17 mouse cellular contexts compared by ENCODE assay signal in the genomic region with DNA sequence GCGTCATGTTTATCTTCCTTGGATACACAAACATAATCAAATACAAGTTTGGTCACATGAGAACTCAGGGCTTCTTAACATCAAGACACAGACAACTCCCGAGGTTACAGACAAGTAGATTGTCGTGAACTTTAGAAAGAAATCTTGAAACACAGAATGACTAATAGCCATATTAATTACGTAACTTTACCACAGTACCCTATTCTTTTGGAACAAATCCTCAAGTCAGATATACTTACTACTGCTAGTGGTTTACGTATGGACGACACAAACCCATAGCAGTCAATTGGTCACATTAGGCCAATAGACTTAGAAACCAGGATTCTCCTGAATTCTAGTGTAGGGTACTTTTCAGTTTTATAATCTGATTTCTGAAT. TPM values are rescaled to one million over a fixed set of nuclear protein-coding genes. Genes with fewer than 3 reads are reported as not detected.
DNase-seq lines count a peak whose midpoint lies in the region; ATAC-seq and TF ChIP-seq lines count a peak whose summit lies in the region.
"Had no signal": no experiment of that assay in that cellular context is flagged by ENCODE, and none has a peak within 500 bp of the region (broad histone marks: within the 10 kb centered on the region; RNA-seq: fewer than 3 reads in every experiment).

No protein-coding gene starts in this region.

- TF ChIP-seq CTCF in stomach, postnatal 0 days (IDR thresholded peaks at IDR 0.05; ENCODE audit: low read depth) = no peak
- TF ChIP-seq CTCF in embryonic fibroblast, embryonic 13.5 days (IDR thresholded peaks at IDR 0.05; ENCODE audit: borderline replicate concordance, insufficient read depth, low read length) = no peak

- 83% methylated on average over 6 of the region's 6 CpGs for whole genome bisulfite sequencing in hindbrain, embryonic 10.5 days
- 87% methylated on average over 6 of the region's 6 CpGs for WGBS in hindbrain, embryonic 16.5 days
- WGBS in stomach, embryonic 14.5 days = 48% methylated on average over 6 of the region's 6 CpGs
- 66% methylated on average over 6 of the region's 6 CpGs for WGBS in stomach, postnatal 0 days
- 46% methylated on average over 6 of the region's 6 CpGs for WGBS in stomach, embryonic 16.5 days

- H3K27ac ChIP-seq in hindbrain, embryonic 10.5 days = peak overlapping the region; percentile 70; the same call in 1 of the 2 replicates
- H3K27ac ChIP-seq in hindbrain, embryonic 16.5 days (ENCODE audit: low read depth, low read length) = no peak overlapping the region
- H3K27ac ChIP-seq in stomach, embryonic 14.5 days (ENCODE audit: low read length) = peak overlapping the region; percentile 89
- H3K27ac ChIP-seq in stomach, postnatal 0 days (replicated peaks) = no peak overlapping the region
- peak overlapping the region; percentile 100 for H3K27ac ChIP-seq in embryonic fibroblast, embryonic 13.5 days (ENCODE audit: insufficient read depth, low read length)
- H3K27ac ChIP-seq in stomach, embryonic 16.5 days (ENCODE audit: low read length) = peak overlapping the region; percentile 58
- H3K27ac ChIP-seq: macrophage; neural tube, embryonic 15.5 days had no signal

- TF ChIP-seq EP300 in stomach, postnatal 0 days (optimal IDR thresholded peaks at IDR 0.05) = no peak

- DNase-seq in hindbrain, embryonic 10.5 days (ENCODE audit: low spot score) = no peak
- no peak for DNase-seq in stomach, postnatal 0 days (ENCODE audit: low spot score)
- DNase-seq in frontal cortex, postnatal 36 days (ENCODE audit: low spot score in 2 of 2) = no peak
- no peak for DNase-seq in cerebellum, adult 9-10 months
- DNase-seq: adrenal gland, adult 2 months; cerebellum, postnatal 25 days; kidney, postnatal 10 days; right cerebral cortex, adult 18-20 months; thymus, postnatal 14 days had no signal

- H3K9ac ChIP-seq in hindbrain, embryonic 16.5 days (ENCODE audit: low read depth, low read length) = no peak overlapping the region
- H3K9ac ChIP-seq in stomach, embryonic 14.5 days (replicated peaks; ENCODE audit: low read depth, low read length) = no peak overlapping the region
- H3K9ac ChIP-seq in stomach, postnatal 0 days (ENCODE audit: low read length) = no peak overlapping the region
- no peak overlapping the region for H3K9ac ChIP-seq in stomach, embryonic 16.5 days (ENCODE audit: low read length)
- H3K9ac ChIP-seq: neural tube, embryonic 15.5 days had no signal

- no peak overlapping the region for H3K4me2 ChIP-seq in hindbrain, embryonic 16.5 days (ENCODE audit: low read length)
- H3K4me2 ChIP-seq in stomach, embryonic 14.5 days (replicated peaks; ENCODE audit: low read depth, low read length) = no peak overlapping the region
- H3K4me2 ChIP-seq in stomach, postnatal 0 days (replicated peaks; ENCODE audit: low read depth) = no peak overlapping the region
- no peak overlapping the region for H3K4me2 ChIP-seq in stomach, embryonic 16.5 days (ENCODE audit: low read depth, low read length)
- H3K4me2 ChIP-seq: neural tube, embryonic 15.5 days had no signal

- no peaks in the 10 kb centered on the region for H3K36me3 ChIP-seq in hindbrain, embryonic 10.5 days
- no peaks in the 10 kb centered on the region for H3K36me3 ChIP-seq in hindbrain, embryonic 16.5 days (ENCODE audit: control insufficient read depth, insufficient read depth, low read length)
- H3K36me3 ChIP-seq in stomach, embryonic 14.5 days (ENCODE audit: control insufficient read depth, insufficient read depth, low read length) = no peaks in the 10 kb centered on the region
- no peaks in the 10 kb centered on the region for H3K36me3 ChIP-seq in stomach, postnatal 0 days (ENCODE audit: control insufficient read depth, insufficient read depth, low read length)
- no peaks in the 10 kb centered on the region for H3K36me3 ChIP-seq in stomach, embryonic 16.5 days (ENCODE audit: control insufficient read depth, insufficient read depth, low read length)
- H3K36me3 ChIP-seq: neural tube, embryonic 15.5 days had no signal

- TF ChIP-seq POLR2A in embryonic fibroblast, embryonic 13.5 days (IDR thresholded peaks at IDR 0.05; ENCODE audit: low read depth, low read length) = no peak

- no peaks in the 10 kb centered on the region for H3K27me3 ChIP-seq in hindbrain, embryonic 10.5 days (ENCODE audit: insufficient read depth, poor library complexity, severe bottlenecking)
- no peaks in the 10 kb centered on the region for H3K27me3 ChIP-seq in hindbrain, embryonic 16.5 days (replicated peaks; ENCODE audit: control insufficient read depth, insufficient read depth, low read length)
- no peaks in the 10 kb centered on the region for H3K27me3 ChIP-seq in stomach, embryonic 14.5 days (ENCODE audit: control insufficient read depth, insufficient read depth, low read length)
- no peaks in the 10 kb centered on the region for H3K27me3 ChIP-seq in stomach, postnatal 0 days (ENCODE audit: control insufficient read depth, insufficient read depth, low read length)
- no peaks in the 10 kb centered on the region for H3K27me3 ChIP-seq in stomach, embryonic 16.5 days (ENCODE audit: control insufficient read depth, insufficient read depth, low read length)
- H3K27me3 ChIP-seq: neural tube, embryonic 15.5 days had no signal

- peaks cover 26% of the 10 kb centered on the region for H3K4me1 ChIP-seq in hindbrain, embryonic 10.5 days (replicated peaks)
- H3K4me1 ChIP-seq in hindbrain, embryonic 16.5 days (ENCODE audit: control insufficient read depth, insufficient read depth, low read depth, low read length) = no peaks in the 10 kb centered on the region; the same call in 1 of the 2 replicates
- H3K4me1 ChIP-seq in stomach, embryonic 14.5 days (ENCODE audit: control insufficient read depth, insufficient read depth, low read length) = peaks cover 44% of the 10 kb centered on the region
- peaks cover 5% of the 10 kb centered on the region; the same call in 1 of the 2 replicates for H3K4me1 ChIP-seq in stomach, postnatal 0 days (replicated peaks; ENCODE audit: control insufficient read depth, insufficient read depth)
- H3K4me1 ChIP-seq in embryonic fibroblast, embryonic 13.5 days (ENCODE audit: control insufficient read depth, insufficient read depth, low read length) = peaks cover 39% of the 10 kb centered on the region
- peaks cover 31% of the 10 kb centered on the region for H3K4me1 ChIP-seq in stomach, embryonic 16.5 days (ENCODE audit: control insufficient read depth, insufficient read depth, low read length)

- ATAC-seq in hindbrain, embryonic 16.5 days = no peak
- ATAC-seq in stomach, embryonic 14.5 days (ENCODE audit: insufficient number of reproducible peaks, insufficient read depth, low FRiP score, low read depth) = no peak
- ATAC-seq in stomach, postnatal 0 days (ENCODE audit: low FRiP score, low TSS enrichment) = no peak
- no peak for ATAC-seq in stomach, embryonic 16.5 days (ENCODE audit: insufficient read depth, low FRiP score)

- no peak overlapping the region for H3K4me3 ChIP-seq in hindbrain, embryonic 10.5 days
- no peak overlapping the region for H3K4me3 ChIP-seq in hindbrain, embryonic 16.5 days (ENCODE audit: low read length)
- H3K4me3 ChIP-seq in stomach, embryonic 14.5 days (ENCODE audit: low read depth, low read length) = no peak overlapping the region
- no peak overlapping the region for H3K4me3 ChIP-seq in stomach, postnatal 0 days (ENCODE audit: low read depth, low read length)
- H3K4me3 ChIP-seq in embryonic fibroblast, embryonic 13.5 days (ENCODE audit: insufficient read depth, low read length) = no peak overlapping the region
- H3K4me3 ChIP-seq in stomach, embryonic 16.5 days (replicated peaks; ENCODE audit: low read length) = no peak overlapping the region
- H3K4me3 ChIP-seq: erythroblast, embryonic 14.5 days; neural tube, embryonic 15.5 days had no signal

- no peaks in the 10 kb centered on the region for H3K9me3 ChIP-seq in hindbrain, embryonic 10.5 days
- no peaks in the 10 kb centered on the region for H3K9me3 ChIP-seq in hindbrain, embryonic 16.5 days (ENCODE audit: control insufficient read depth, low read length)
- H3K9me3 ChIP-seq in stomach, embryonic 14.5 days (ENCODE audit: control insufficient read depth, low read depth, low read length) = no peaks in the 10 kb centered on the region
- no peaks in the 10 kb centered on the region for H3K9me3 ChIP-seq in stomach, postnatal 0 days (ENCODE audit: control insufficient read depth, low read length)
- no peaks in the 10 kb centered on the region for H3K9me3 ChIP-seq in stomach, embryonic 16.5 days (replicated peaks; ENCODE audit: control insufficient read depth, low read length)
- H3K9me3 ChIP-seq: neural tube, embryonic 15.5 days had no signal

RNA-seq across cellular contexts. Expression of a gene that starts 39.2 kb away (rescaled TPM):
- not detected in 2 replicates for polyA plus RNA-seq in hindbrain, embryonic 10.5 days (2016; fragmentation: Nextera tagmentation; extraction: Ambion mirVana)
- 0.25 TPM in 1 of 2 replicates, not detected in the other for polyA plus RNA-seq in hindbrain, embryonic 16.5 days (2015; fragmentation: Nextera tagmentation; extraction: Ambion mirVana)
- polyA plus RNA-seq in stomach, embryonic 14.5 days (2014; fragmentation: Nextera tagmentation; extraction: Ambion mirVana) = not detected in 2 replicates
- polyA plus RNA-seq in stomach, postnatal 0 days (2015; fragmentation: Nextera tagmentation; extraction: Ambion mirVana) = not detected in 2 replicates
- not detected in 2 replicates for polyA plus RNA-seq in embryonic fibroblast, embryonic 13.5 days (2011; ENCODE audit: insufficient read length, low read depth, missing spikeins)
- not detected in 2 replicates for polyA plus RNA-seq in stomach, embryonic 16.5 days (2015; fragmentation: Nextera tagmentation; extraction: Ambion mirVana)
- polyA plus RNA-seq: adrenal gland, adult 2 months; erythroblast, embryonic 14.5 days; liver, adult 2 months; macrophage had no signal

RNA-seq across cellular contexts. Expression of a gene that starts 49.6 kb away (rescaled TPM):
- 28.7 and 30.3 TPM in 2 replicates for polyA plus RNA-seq in hindbrain, embryonic 10.5 days (2016; fragmentation: Nextera tagmentation; extraction: Ambion mirVana)
- 36.2 and 37.1 TPM in 2 replicates for polyA plus RNA-seq in hindbrain, embryonic 16.5 days (2015; fragmentation: Nextera tagmentation; extraction: Ambion mirVana)
- 39.0 and 42.2 TPM in 2 replicates for polyA plus RNA-seq in stomach, embryonic 14.5 days (2014; fragmentation: Nextera tagmentation; extraction: Ambion mirVana)
- 29.5 and 29.9 TPM in 2 replicates for polyA plus RNA-seq in stomach, postnatal 0 days (2015; fragmentation: Nextera tagmentation; extraction: Ambion mirVana)
- 31.0 and 38.6 TPM in 2 replicates for polyA plus RNA-seq in embryonic fibroblast, embryonic 13.5 days (2011; ENCODE audit: insufficient read length, low read depth, missing spikeins)
- 36.3 and 39.7 TPM in 2 replicates for polyA plus RNA-seq in stomach, embryonic 16.5 days (2015; fragmentation: Nextera tagmentation; extraction: Ambion mirVana)

Comparison
In these comparisons a context has a peak if more than half of its experiments do, and no peak if none do; other contexts are left out.
1. H3K27ac ChIP-seq: peak in hindbrain, embryonic 10.5 days (single experiment), stomach, embryonic 14.5 days (single experiment), embryonic fibroblast, embryonic 13.5 days (single experiment) and stomach, embryonic 16.5 days (single experiment); none in hindbrain, embryonic 16.5 days (single experiment) and stomach, postnatal 0 days (single experiment).